Mouse (Mus musculus) testis, postnatal 10 days (tissue): ENCODE results near the gene A930004D18Rik.
A peak's percentile ranks its signal among the peaks of the same experiment; 100 is the strongest.

Experiments
- DNase-seq: peaks from one replicate; pipeline ENCODE4 v3.0.0; 2021; ENCODE audit warnings: low spot score

The A930004D18Rik gene

GRCm38 (mm10) chr2:18053243-18053950, 15.9 kb upstream of the A930004D18Rik start:
- DNase-seq, result no peak

- no peak for DNase-seq
Observed at GRCm38 (mm10) chr2:18052581-18052980, 15.0 kb upstream of the A930004D18Rik start.

DNA sequence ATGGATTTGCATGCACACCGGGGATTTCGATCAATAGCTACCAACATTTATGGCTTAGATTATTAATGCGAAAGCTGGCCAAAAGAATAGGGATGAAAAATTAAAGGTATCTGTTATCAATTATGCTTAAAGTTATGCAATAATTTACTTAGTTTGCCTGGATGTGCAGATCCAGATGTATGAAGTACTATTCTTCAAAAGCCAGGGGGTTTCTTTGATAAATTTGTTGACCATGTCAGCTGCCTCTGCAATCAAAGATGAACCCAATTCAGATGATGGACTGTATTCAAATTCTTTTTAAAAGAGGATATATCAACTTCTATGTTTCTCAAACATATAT, 14.3 kb upstream of the A930004D18Rik start:
- no peak for DNase-seq

GRCm38 (mm10) chr2:18051026-18051830, 13.7 kb upstream of the A930004D18Rik start:
- no peak for DNase-seq

DNA sequence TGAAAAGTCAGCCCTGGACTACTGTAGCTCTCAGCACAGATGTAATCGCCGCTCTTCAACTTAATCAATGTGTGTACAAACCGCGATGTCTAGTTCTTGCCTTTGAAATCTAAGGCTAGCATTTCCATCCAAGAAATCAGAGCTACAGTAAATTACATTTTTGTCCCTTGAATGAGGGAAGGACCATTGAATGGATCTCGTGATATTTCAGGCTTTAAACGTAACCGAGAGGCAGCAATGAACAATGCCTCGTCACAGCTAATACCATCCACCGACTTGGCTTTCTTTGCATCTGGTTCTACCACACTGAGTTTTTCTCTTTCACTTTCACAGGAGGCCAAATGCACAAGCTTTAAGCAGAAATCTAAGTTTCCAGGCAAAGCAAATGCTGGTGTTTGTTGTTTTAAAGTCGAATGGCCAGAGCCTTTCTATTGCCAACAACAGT, 13.0 kb upstream of the A930004D18Rik start:
- DNase-seq, result no peak

GRCm38 (mm10) chr2:18050018-18050417, 12.5 kb upstream of the A930004D18Rik start:
- DNase-seq, result no peak

GRCm38 (mm10) chr2:18049279-18049821, 11.8 kb upstream of the A930004D18Rik start:
- DNase-seq, result no peak

- no peak for DNase-seq
Observed at GRCm38 (mm10) chr2:18048453-18049075, 11.0 kb upstream of the A930004D18Rik start, which contains the start of gene Skida1. Gene Skida1 (minus strand): TSS chr2:18049051.

GRCm38 (mm10) chr2:18047646-18048452, 10.3 kb upstream of the A930004D18Rik start:
- peak; percentile 78 for DNase-seq

- peak; percentile 74 for DNase-seq
Observed at GRCm38 (mm10) chr2:18046758-18047645, 9.5 kb upstream of the A930004D18Rik start.

- no peak for DNase-seq
Observed at GRCm38 (mm10) chr2:18046186-18046585, 8.6 kb upstream of the A930004D18Rik start.

DNA sequence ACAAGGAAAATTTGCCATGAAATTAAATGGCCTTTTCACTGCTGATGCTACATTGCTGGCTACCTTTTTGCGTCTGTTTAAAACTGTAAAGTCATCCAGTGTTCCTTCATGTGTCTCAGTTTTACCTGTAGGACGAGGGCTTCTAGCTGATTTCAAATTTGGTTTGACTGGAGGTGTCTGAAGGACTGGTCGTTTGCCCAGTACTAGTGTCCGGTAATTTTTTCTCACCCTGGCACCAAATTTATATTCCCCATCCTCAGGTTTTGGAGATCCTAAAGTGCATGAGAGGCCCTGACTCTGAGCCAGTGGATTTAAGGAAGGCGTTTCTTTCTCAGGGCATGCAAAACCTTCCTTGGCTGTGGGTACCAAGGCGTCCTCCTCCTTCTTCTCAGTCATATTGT, 8.2 kb upstream of the A930004D18Rik start:
- DNase-seq, result no peak

GRCm38 (mm10) chr2:18045143-18045780, 7.7 kb upstream of the A930004D18Rik start:
- no peak for DNase-seq

GRCm38 (mm10) chr2:18041199-18041885, 3.8 kb upstream of the A930004D18Rik start:
- no peak for DNase-seq

DNA sequence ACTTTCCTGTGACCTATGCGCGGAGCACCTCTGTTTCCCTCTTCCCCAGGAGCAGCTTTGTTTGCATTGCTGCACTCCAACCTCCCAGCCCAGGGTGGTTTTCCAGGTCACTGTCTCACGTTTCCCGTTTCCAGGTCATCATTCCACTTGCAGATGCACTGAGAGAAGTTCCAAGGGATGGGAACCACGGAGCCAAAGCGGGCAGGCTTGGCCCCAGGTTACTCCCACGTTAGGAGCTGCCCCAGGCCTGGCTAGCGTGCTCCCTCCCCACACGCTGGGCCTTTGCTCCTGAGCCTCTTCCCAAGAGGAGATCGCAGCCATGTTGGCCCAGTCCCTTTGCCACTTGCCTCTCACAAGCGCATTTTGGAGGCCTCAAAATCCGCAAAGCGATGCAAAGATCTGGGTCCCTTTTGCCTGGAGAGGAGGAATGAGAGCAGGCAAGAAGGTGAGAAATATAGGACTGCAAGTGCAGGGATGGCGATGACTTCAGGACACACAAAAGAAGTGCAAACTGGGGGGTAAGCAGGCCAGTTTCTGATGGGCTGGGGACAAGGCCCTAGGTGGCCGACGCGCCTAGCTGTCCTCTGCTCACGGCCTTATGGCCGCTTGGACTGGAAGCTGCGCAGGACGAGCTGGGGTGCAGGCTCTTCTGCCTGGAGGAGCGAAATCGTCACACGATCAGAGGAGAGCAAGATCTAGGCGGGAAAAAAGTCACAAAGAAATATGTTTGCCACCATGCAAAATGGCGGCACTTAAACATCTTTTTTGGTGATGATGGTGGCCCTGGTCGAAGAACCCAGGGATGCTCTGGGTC, 3.0 kb upstream of the A930004D18Rik start:
- DNase-seq, result no peak

DNA sequence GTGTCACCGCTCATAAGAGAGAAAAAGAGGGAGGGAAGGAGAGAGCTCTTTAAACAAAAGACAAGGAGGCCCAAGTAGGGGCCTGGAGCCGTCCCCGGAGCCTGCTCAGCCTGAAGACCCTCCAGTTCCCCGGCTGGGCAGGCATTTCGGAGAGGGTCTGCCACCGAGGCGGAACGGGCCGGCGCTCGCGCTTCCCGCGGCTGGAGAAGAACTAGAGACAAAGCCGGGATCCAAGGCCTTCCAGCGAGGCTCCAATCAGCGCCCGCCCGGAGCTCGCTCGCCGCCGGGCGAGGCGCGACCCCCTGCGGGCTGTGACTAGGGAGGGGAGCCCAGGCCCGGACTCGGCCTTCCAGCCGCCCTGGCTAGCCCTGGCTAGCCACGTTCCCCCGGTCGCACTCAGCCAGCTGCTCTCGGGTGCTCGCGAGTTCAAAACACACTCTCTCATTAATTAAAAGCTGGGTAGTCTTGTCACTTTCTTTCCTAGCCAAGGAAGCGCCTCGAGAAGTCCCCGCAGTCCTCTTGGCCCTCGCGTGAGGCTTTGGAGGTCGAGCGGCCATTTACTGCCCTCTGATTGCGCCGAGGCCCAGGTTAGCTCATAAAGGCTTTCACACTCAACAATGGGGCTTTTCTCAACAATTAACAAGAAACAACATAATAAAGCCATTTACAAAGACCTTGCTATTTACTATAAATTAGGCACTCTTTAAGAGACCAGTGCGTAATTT, 2.2 kb upstream of the A930004D18Rik start:
- DNase-seq, result no peak

DNA sequence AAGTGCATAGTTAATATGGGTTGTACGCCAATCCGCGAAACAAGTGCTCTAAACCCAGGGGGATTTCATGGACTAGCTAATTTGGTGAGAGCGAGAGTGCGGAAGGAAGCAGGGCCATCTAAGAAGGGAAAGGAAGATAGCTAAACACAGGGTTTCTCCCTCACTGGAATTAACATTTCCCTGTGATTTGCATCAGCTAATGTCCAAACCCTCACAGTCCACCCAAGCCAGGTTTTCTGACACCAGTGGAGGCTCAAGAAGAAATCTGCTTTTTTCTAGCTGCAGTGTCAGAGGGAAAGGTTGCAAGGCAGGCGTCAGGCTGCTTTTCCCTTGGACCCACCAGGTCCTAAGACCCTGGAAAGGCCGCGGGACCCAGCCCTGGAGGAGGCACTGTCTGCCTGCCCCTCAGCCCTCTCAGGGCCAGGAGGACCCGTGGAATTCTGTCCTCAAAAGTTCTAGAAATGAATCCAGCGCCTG, 1.4 kb upstream of the A930004D18Rik start:
- no peak for DNase-seq
